Mouse (Mus musculus): ENCODE data around the gene Nid2. TPM values are rescaled to one million over a fixed set of nuclear protein-coding genes. Genes with fewer than 3 reads are reported as not detected.

Gene Nid2
- not detected in 2 replicates for total RNA-seq (2012; rRNA removed)
- polyA plus RNA-seq (2012; ENCODE audit: insufficient read depth in 1 of 2, insufficient read length in 2 of 2, low read depth in 1 of 2, low replicate concordance in 2 of 2, missing spikeins in 1 of 2), result not detected

DNA sequence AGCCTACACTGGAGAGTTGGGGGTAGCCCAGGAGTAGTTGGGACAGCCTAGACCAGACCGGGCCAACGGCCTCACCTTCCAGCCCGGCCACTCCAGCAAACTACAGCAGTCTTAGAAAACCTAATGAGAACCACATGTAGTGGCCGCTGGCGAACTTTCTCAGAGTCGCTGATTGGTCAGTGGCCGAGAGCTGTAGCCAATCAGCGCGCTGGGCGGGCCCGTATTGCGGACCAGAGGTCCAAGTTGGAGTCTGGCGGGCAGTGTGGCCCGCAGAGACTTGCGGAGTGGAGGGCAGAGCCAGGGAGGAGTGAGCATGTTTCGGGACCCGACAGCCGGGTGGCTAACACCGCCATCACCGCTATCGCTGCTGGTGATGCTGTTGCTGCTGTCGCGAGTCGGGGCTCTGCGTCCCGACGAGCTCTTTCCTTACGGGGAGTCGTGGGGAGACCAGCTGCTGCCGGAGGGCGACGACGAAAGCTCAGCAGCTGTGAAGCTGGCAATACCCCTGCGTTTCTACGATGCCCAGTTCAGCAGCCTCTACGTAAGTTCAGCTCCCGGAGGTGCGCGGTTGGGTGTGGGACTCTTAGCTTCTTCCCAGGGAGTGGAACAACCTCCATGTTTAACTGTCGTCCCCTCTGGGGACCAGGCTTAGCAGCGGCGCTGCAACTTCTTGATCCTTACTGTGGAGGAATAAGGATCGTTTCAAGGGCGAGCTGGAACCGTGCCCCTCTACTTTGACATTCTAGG lies at the start of gene Nid2:
Gene Nid2 (plus strand): TSS at position 241 of the 747 bp plus-strand sequence.
- H3K27me3 ChIP-seq (ENCODE audit: control insufficient read depth in 1 of 2, insufficient read depth in 2 of 2, low read length in 2 of 2), result no peaks in the 10 kb centered on the region

DNA sequence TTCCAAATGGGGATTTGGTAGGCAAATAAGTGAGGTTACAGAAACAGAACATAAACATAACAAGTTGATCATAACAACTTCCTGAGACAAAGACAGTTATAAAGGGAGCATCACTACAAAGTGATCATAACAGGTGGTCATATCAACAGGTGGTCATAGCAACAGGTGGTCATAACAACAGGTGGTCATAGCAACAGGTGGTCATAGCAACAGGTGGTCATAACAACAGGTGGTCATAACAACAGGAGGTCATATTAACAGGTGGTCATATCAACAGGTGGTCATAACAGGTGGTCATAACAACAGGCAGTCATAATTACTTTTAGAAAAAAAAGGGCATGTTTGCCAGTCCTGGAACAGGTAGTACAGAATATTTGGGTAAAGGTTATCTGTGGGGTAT lies 49.5 kb upstream of the Nid2 start:
- Histone ChIP-seq H3K4me3 (ENCODE audit: control insufficient read depth in 1 of 2, insufficient read depth in 1 of 2, low read depth in 2 of 2, low read length in 2 of 2) (no peak overlapping the region), H3K27me3 (ENCODE audit: control insufficient read depth in 1 of 2, insufficient read depth in 2 of 2, low read length in 2 of 2) (no peaks in the 10 kb centered on the region), H3K9me3 (replicated peaks; ENCODE audit: insufficient read depth, low read length) (no peaks in the 10 kb centered on the region), H3K4me1 (ENCODE audit: control insufficient read depth in 1 of 2, insufficient read depth in 2 of 2, low read length in 2 of 2) (no peaks in the 10 kb centered on the region), H3K9ac (ENCODE audit: control insufficient read depth, low read depth, low read length, poor library complexity, severe bottlenecking) (no peak overlapping the region), H3K79me2 (ENCODE audit: control insufficient read depth, insufficient read depth, low read length, poor library complexity) (no peaks in the 10 kb centered on the region), H3K36me3 (ENCODE audit: control insufficient read depth in 1 of 2, insufficient read depth in 2 of 2, low read length in 2 of 2) (no peaks in the 10 kb centered on the region), H3K27ac (ENCODE audit: control insufficient read depth, low read depth, low read length) (no peak overlapping the region)
- no peak for DNase-seq (ENCODE audit: low read depth, low spot score)
- TF ChIP-seq RCOR1 (IDR thresholded peaks at IDR 0.05; ENCODE audit: low read depth, low read length) (no peak), ZMIZ1 (IDR thresholded peaks at IDR 0.05; ENCODE audit: low read depth, low read length) (no peak), ETS1 (IDR thresholded peaks at IDR 0.05; ENCODE audit: low read depth, low read length) (no peak), MAX (IDR thresholded peaks at IDR 0.05; ENCODE audit: low read length) (no peak), NELFE (IDR thresholded peaks at IDR 0.05; ENCODE audit: low read depth, low read length) (no peak), ZC3H11A (IDR thresholded peaks at IDR 0.05; ENCODE audit: low read depth, low read length) (no peak), GATA1 (IDR thresholded peaks at IDR 0.05; ENCODE audit: low read depth, low read length) (no peak), CTCF (IDR thresholded peaks at IDR 0.05 in 2 of 3, conservative IDR thresholded peaks at IDR 0.05 in 1 of 3; ENCODE audit: control insufficient read depth in 1 of 3, insufficient read depth in 1 of 3, low read depth in 2 of 3, low read length in 3 of 3, poor library complexity in 1 of 3, severe bottlenecking in 1 of 3) (no peak), ZKSCAN1 (IDR thresholded peaks at IDR 0.05; ENCODE audit: low read depth, low read length) (no peak), MYB (IDR thresholded peaks at IDR 0.05; ENCODE audit: low read depth, low read length) (no peak), POLR2AphosphoS5 (IDR thresholded peaks at IDR 0.05; ENCODE audit: borderline replicate concordance, low read depth, low read length) (no peak), RAD21 (IDR thresholded peaks at IDR 0.05; ENCODE audit: low read depth, low read length) (no peak), MXI1 (IDR thresholded peaks at IDR 0.05; ENCODE audit: low read depth, low read length) (no peak)

More for the DNA sequence above, at the start of gene Nid2:
- no peaks in the 10 kb centered on the region for H3K79me2 ChIP-seq (ENCODE audit: control insufficient read depth, insufficient read depth, low read length, poor library complexity)
- H3K9ac ChIP-seq (ENCODE audit: control insufficient read depth, low read depth, low read length, poor library complexity, severe bottlenecking), result no peak within 1 kb of the TSS
- no peaks in the 10 kb centered on the region for H3K9me3 ChIP-seq (replicated peaks; ENCODE audit: insufficient read depth, low read length)
- no peak within 1 kb of the TSS for H3K4me3 ChIP-seq (ENCODE audit: control insufficient read depth in 1 of 2, insufficient read depth in 1 of 2, low read depth in 2 of 2, low read length in 2 of 2)
- no peaks in the 10 kb centered on the region for H3K4me1 ChIP-seq (ENCODE audit: control insufficient read depth in 1 of 2, insufficient read depth in 2 of 2, low read length in 2 of 2)
- no peak within 1 kb of the TSS for H3K27ac ChIP-seq (ENCODE audit: control insufficient read depth, low read depth, low read length)
- no peaks in the 10 kb centered on the region for H3K36me3 ChIP-seq (ENCODE audit: control insufficient read depth in 1 of 2, insufficient read depth in 2 of 2, low read length in 2 of 2)
- TF ChIP-seq MAZ (IDR thresholded peaks at IDR 0.05; ENCODE audit: low read depth, low read length), result no peak
- TF ChIP-seq POLR2A (IDR thresholded peaks at IDR 0.05; ENCODE audit: control insufficient read depth in 1 of 2, insufficient read depth in 1 of 2, low read depth in 1 of 2, low read length in 2 of 2, poor library complexity in 1 of 2), result no peak
- TF ChIP-seq ZKSCAN1 (IDR thresholded peaks at IDR 0.05; ENCODE audit: low read depth, low read length), result no peak
- no peak for TF ChIP-seq EP300 (IDR thresholded peaks at IDR 0.05; ENCODE audit: low read depth in 1 of 2, low read length in 2 of 2)
- no peak for TF ChIP-seq CHD2 (IDR thresholded peaks at IDR 0.05; ENCODE audit: low read length)
- TF ChIP-seq USF1 (IDR thresholded peaks at IDR 0.05; ENCODE audit: low read depth, low read length), result no peak
- TF ChIP-seq BHLHE40 (IDR thresholded peaks at IDR 0.05; ENCODE audit: borderline replicate concordance, low read depth, low read length), result no peak
- TF ChIP-seq MYC (IDR thresholded peaks at IDR 0.05; ENCODE audit: low read depth, low read length), result no peak
- TF ChIP-seq SMC3 (IDR thresholded peaks at IDR 0.05; ENCODE audit: low read depth, low read length), result no peak
- TF ChIP-seq CTCF (IDR thresholded peaks at IDR 0.05 in 2 of 3, conservative IDR thresholded peaks at IDR 0.05 in 1 of 3; ENCODE audit: control insufficient read depth in 1 of 3, insufficient read depth in 1 of 3, low read depth in 2 of 3, low read length in 3 of 3, poor library complexity in 1 of 3, severe bottlenecking in 1 of 3), result no peak
- no peak for TF ChIP-seq JUND (IDR thresholded peaks at IDR 0.05; ENCODE audit: low read depth, low read length)
- no peak for TF ChIP-seq TBP (IDR thresholded peaks at IDR 0.05; ENCODE audit: low read depth, low read length)
- no peak for TF ChIP-seq ETS1 (IDR thresholded peaks at IDR 0.05; ENCODE audit: low read depth, low read length)
- TF ChIP-seq SIN3A (IDR thresholded peaks at IDR 0.05; ENCODE audit: low read length), result no peak
- no peak for TF ChIP-seq MXI1 (IDR thresholded peaks at IDR 0.05; ENCODE audit: low read depth, low read length)
- DNase-seq (ENCODE audit: low read depth, low spot score), result no peak

Data from MEL (cell line).